Mouse (Mus musculus) heart, embryonic 13.5 days (tissue): ENCODE measurements at regions not wholly inside any gene's neighbourhood (a gene's known extent, or its start where the extent isn't known, plus 50 kb on each side); places are given as distances from the start of the nearest gene placed in this dataset.

ENCODE experiments used
- ATAC-seq: fragments of 200-750 bp; cut with Nextera tagmentation; 2 replicates; pipeline ENCODE4 v1.8.0; 2017; ENCODE audit warnings: moderate TSS enrichment; ENCODE audit not compliant: insufficient number of reproducible peaks, low FRiP score, low TSS enrichment; ENCODE audit errors: extremely low read depth
- H3K27ac ChIP-seq: fragments of 300-500 bp; sonication (generic); replicated peaks from 2 replicates; pipeline ENCODE4 v1.5.1; 2015; ENCODE audit warnings: moderate library complexity, mild to moderate bottlenecking, inconsistent platforms
- H3K27me3 ChIP-seq: fragments of 300-500 bp; sonication (generic); replicated peaks from 2 replicates; pipeline ENCODE4 v1.6.1; 2015; ENCODE audit warnings: mild to moderate bottlenecking, inconsistent platforms
- H3K36me3 ChIP-seq: fragments of 300-500 bp; sonication (generic); 2 replicates; pipeline ENCODE4 v1.6.1; 2015; ENCODE audit warnings: mild to moderate bottlenecking, inconsistent platforms
- H3K4me1 ChIP-seq: fragments of 300-500 bp; sonication (generic); 2 replicates; pipeline ENCODE4 v1.6.1; 2015; ENCODE audit warnings: inconsistent platforms
- H3K4me2 ChIP-seq: fragments of 300-500 bp; sonication (generic); 2 replicates; pipeline ENCODE4 v1.6.1; 2015; ENCODE audit warnings: inconsistent platforms, mild to moderate bottlenecking, moderate library complexity
- H3K4me3 ChIP-seq: fragments of 300-500 bp; sonication (generic); 2 replicates; pipeline ENCODE4 v1.5.1; 2015; ENCODE audit warnings: moderate library complexity, mild to moderate bottlenecking, inconsistent platforms
- H3K9ac ChIP-seq: fragments of 300-500 bp; sonication (generic); 2 replicates; pipeline ENCODE4 v1.6.1; 2015; ENCODE audit warnings: inconsistent platforms, mild to moderate bottlenecking, moderate library complexity
- H3K9me3 ChIP-seq: fragments of 300-500 bp; sonication (generic); 2 replicates; pipeline ENCODE4 v1.6.1; 2016; ENCODE audit warnings: inconsistent platforms
- WGBS: fragments of 180-500 bp; shearing (Covaris S2); methylation state at CpG from one replicate; pipeline ENCODE4 v1.1.7; 2015; ENCODE audit warnings: mixed read lengths; 5-methylcytosine and 5-hydroxymethylcytosine counted together

DNA sequence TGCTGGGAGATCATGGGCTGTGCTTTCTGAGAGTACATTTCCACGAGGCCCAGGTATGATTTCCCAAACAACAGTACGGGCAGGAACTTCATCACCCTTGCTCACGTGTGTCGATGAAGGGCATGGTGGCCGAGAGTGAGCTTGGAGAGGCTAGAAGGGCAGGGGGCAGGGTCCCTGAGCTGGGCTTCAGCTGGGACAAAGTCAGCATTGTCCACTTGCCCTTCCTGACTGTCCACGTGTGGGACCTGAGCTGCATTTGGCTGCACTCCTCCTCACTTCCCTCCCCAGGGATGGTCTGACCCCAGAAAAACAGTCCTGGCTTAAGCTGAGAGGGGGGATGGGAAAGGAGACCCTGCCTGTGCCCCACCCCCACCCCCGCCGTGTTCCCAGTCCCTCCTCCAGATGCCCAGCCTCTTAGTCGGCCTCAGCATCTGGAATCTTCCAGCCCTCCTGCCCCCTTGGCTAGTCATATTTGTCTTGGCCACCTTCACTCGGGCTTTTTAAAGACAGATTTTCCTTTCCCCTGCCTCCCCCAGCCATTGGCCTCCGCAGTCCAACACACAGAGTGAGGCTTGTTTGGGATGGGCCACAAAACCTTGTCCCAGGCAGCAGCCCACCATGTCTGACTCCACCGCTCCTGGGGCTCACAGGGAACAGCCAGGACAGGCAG, 58.6 kb downstream of the Isg20 start:
- Histone ChIP-seq H3K9me3 (0 out of 2 replicates have a peak, but pooled peaks cover 5% of the 10 kb centered on the region), H3K27ac (no peak overlapping the region), H3K4me3 (no peak overlapping the region), H3K4me1 (0 out of 2 replicates have a peak, but pooled peaks cover 8% of the 10 kb centered on the region), H3K36me3 (no peaks in the 10 kb centered on the region), H3K9ac (no peak overlapping the region), H3K27me3 (no peaks in the 10 kb centered on the region), H3K4me2 (no peak overlapping the region)
- no peak; the same call in 1 of the 2 replicates for ATAC-seq
- WGBS: 42% methylated on average over 12 of the region's 12 CpGs

DNA sequence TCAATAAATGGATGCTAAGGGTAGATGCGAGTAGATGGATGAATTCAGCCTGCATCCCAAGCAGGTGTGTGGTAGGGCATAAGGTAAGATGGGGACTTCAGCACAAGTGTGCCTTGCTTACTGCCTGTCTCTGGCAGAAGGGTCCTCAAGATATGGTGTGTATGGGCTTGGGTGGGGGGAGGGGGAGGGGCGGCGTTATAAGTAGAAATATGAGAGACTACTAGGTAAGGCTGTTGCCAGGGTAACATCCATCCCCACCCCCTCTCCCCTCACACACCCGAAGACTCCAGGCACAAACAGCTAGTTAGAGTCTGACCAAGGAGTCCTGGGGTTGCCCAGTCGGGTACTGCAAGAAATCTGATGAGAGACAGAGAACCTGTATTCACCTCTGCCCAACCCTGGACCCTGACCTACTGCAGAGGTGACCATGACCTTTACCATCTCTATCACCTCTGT, 63.5 kb upstream of the Acan start:
- no peaks in the 10 kb centered on the region for H3K36me3 ChIP-seq
- H3K4me3 ChIP-seq: peak overlapping the region; percentile 51
- no peak overlapping the region for H3K27ac ChIP-seq
- H3K4me1 ChIP-seq: peaks cover 26% of the 10 kb centered on the region
- no peaks in the 10 kb centered on the region for H3K9me3 ChIP-seq
- ATAC-seq: no peak
- H3K4me2 ChIP-seq: peak overlapping the region; percentile 81
- peak overlapping the region; percentile 76 for H3K9ac ChIP-seq
- 34% methylated on average over 5 of the region's 5 CpGs for WGBS
- peaks cover 24% of the 10 kb centered on the region for H3K27me3 ChIP-seq

DNA sequence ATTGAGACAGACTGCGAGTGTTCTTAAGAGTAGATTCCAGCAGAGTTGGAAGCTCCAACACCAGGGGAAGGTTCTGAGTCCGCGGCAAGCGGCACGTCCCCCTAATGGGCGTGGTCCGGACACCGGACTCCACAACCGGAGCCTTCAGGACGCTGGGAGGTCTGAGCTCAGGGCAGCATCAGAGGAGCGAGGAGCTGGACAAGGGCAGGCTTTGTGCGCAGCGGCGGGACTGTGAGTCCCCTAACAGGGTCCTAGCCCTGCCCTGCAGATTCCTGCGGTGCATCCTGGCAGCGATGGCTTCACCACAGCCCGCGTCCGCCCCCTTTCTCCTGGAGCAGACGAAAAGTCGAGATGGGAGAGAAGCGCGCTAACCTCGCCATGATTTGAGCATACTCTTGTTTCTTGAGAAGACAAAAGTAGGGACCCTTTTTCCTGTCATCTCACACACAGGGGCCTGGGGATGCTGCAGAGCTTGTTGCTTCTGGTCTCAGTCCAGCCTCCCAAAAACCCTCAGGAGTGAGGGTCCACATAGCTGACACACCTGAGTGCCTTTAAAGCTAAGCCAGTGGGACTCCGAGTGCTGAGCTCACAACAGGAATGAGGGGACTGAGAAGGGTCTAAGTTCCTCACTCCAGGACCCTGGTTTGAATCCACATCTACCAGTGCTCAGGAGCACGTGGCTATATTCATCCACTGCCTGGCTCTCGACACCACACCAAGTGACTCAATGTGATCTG, 62.8 kb upstream of the Acan start:
- Histone ChIP-seq H3K36me3 (no peaks in the 10 kb centered on the region), H3K27ac (no peak overlapping the region), H3K9me3 (no peaks in the 10 kb centered on the region), H3K27me3 (peaks cover 24% of the 10 kb centered on the region), H3K4me3 (peak overlapping the region; percentile 51), H3K4me2 (peak overlapping the region; percentile 81), H3K9ac (peak overlapping the region; percentile 76), H3K4me1 (peaks cover 26% of the 10 kb centered on the region)
- 3% methylated on average over 27 of the region's 27 CpGs for WGBS
- peak; percentile 68; the same call in 1 of the 2 replicates for ATAC-seq

DNA sequence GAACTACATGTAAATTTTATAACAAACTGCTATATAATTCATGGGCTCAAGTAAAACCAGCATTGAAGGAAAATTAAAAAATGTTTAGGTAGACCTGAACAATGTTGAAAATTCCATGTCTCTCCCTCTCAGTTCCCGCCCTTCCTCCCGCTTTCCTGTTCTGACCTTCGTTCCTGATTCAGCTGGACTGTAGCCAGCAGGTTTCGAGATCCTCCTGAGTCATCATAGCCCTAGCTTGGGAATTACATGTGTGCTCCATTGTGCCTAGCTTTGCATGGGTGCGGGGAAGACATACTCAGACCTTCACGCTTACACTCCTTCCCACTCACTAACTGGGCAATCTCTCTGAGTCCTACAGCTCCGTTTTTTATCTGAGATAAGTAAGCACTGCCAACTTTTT, 60.3 kb upstream of the Acan start:
- no peak overlapping the region for H3K4me3 ChIP-seq
- peaks cover 31% of the 10 kb centered on the region for H3K4me1 ChIP-seq
- no peak for ATAC-seq
- 66% methylated on average over 7 of the region's 7 CpGs for WGBS
- H3K9me3 ChIP-seq: no peaks in the 10 kb centered on the region
- no peak overlapping the region for H3K9ac ChIP-seq
- H3K4me2 ChIP-seq: no peak overlapping the region
- peaks cover 24% of the 10 kb centered on the region for H3K27me3 ChIP-seq
- no peak overlapping the region for H3K27ac ChIP-seq
- H3K36me3 ChIP-seq: no peaks in the 10 kb centered on the region

DNA sequence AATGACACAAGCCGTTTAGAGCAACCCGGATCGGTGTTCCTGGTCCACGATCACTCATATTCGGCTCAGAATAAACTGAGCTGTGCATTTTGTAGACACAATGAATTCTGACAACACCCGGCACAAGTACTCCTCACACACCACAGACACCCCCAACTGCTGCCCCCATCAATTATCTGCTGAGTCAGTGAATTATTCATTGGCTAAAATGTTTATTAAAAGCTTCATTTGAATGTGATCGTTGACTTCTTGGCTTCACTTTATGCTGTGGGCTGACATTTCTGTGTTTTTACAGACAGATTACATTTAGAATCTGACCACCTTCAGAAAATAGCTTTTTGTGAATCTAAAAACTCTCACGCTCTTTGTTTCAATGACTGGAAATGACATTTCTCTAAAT, 59.1 kb upstream of the Acan start:
- 83% methylated on average over 8 of the region's 8 CpGs for WGBS
- no peak overlapping the region for H3K4me2 ChIP-seq
- H3K27me3 ChIP-seq: peaks cover 21% of the 10 kb centered on the region
- no peak overlapping the region for H3K27ac ChIP-seq
- no peaks in the 10 kb centered on the region for H3K36me3 ChIP-seq
- no peak overlapping the region for H3K4me3 ChIP-seq
- no peaks in the 10 kb centered on the region for H3K9me3 ChIP-seq
- H3K4me1 ChIP-seq: peaks cover 31% of the 10 kb centered on the region
- H3K9ac ChIP-seq: no peak overlapping the region
- ATAC-seq: no peak

DNA sequence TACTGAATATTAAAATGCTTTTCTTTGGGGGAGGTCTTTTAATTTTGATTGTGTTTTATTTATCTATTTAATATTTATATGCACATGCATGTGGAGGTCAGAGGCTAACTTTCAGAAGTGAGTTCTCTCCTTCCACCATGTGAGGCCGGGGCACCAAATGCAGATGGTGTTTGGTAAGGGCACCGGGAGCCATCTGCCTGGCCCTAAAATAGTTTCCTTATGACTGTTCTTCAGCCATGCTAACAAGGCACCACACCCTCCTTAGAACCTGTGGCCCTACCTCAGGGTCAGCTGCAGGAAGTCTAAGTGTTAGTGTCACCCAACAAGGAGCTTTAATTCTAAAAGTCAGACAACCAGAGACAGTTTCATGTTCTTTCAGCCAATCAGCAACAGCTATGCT, 58.2 kb upstream of the Acan start:
- Histone ChIP-seq H3K27ac (no peak overlapping the region), H3K9ac (no peak overlapping the region), H3K4me3 (no peak overlapping the region), H3K27me3 (peaks cover 14% of the 10 kb centered on the region), H3K36me3 (no peaks in the 10 kb centered on the region), H3K9me3 (no peaks in the 10 kb centered on the region), H3K4me2 (no peak overlapping the region), H3K4me1 (peaks cover 29% of the 10 kb centered on the region)
- no peak for ATAC-seq
- whole genome bisulfite sequencing: 67% methylated on average over 2 of the region's 2 CpGs

DNA sequence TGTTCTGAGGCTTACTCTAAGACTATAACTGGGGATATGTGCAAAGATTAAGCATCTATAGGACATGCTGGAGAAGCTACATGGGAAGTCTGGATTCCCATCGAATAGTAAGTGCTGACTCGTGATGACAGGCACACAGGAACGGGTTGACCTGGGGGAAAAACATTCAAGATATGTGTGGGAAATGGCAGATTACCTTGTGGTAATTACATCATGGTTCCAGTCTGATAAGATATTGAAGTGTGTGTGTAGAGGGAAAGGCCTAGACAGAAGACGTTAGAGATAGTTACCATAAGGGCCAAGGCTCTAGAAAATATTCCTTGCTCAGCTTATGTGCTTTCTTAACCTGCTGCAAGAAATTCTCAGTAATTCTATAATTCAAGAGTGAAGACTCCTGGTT, 57.5 kb upstream of the Acan start:
- WGBS: 24% methylated on average over 4 of the region's 4 CpGs
- H3K9me3 ChIP-seq: no peaks in the 10 kb centered on the region
- peaks cover 21% of the 10 kb centered on the region for H3K4me1 ChIP-seq
- no peak for ATAC-seq
- H3K9ac ChIP-seq: no peak overlapping the region
- no peak overlapping the region for H3K27ac ChIP-seq
- H3K27me3 ChIP-seq: peaks cover 13% of the 10 kb centered on the region
- no peak overlapping the region for H3K4me3 ChIP-seq
- no peaks in the 10 kb centered on the region for H3K36me3 ChIP-seq
- no peak overlapping the region for H3K4me2 ChIP-seq
